Mouse (Mus musculus): Measurements from ENCODE around the gene Setd5. TPM values are rescaled to one million over a fixed set of nuclear protein-coding genes. Genes with fewer than 3 reads are reported as not detected.

Setd5 gene
- total RNA-seq (2021): 100 to 1,000 TPM in 1 of 2 experiments, 10 to 100 TPM in 1; 84.7 to 117 TPM
- long read RNA-seq, experiment 1, partial matches to known transcripts: 10 of 28 reads
- long read RNA-seq, experiment 1, other reads (novel, unspliced or antisense): 16 of 28 reads
- long read RNA-seq, experiment 2, partial matches to known transcripts: 0 of 6 reads
- long read RNA-seq, experiment 2, other reads (novel, unspliced or antisense): 5 of 6 reads

GRCm38 (mm10) chr6:113076686-113077516 is at the start of gene Setd5:
Gene Setd5, plus strand, starts transcription at chr6:113077365.
- DNase-seq: peak; percentile 100

GRCm38 (mm10) chr6:113027446-113027845 is 49.7 kb upstream of the Setd5 start:
- no peak for DNase-seq

GRCm38 (mm10) chr6:113029006-113029405 is 48.2 kb upstream of the Setd5 start:
- no peak for DNase-seq

GRCm38 (mm10) chr6:113030553-113030952 is 46.6 kb upstream of the Setd5 start:
- peak; percentile 15 for DNase-seq

GRCm38 (mm10) chr6:113030970-113031660 is 46.0 kb upstream of the Setd5 start:
- DNase-seq: no peak

GRCm38 (mm10) chr6:113032121-113032520 is 45.0 kb upstream of the Setd5 start:
- DNase-seq: no peak

- DNase-seq: no peak
Observed at GRCm38 (mm10) chr6:113033185-113033584, 44.0 kb upstream of the Setd5 start.

- no peak for DNase-seq
Observed at GRCm38 (mm10) chr6:113034466-113034865, 42.7 kb upstream of the Setd5 start.

GRCm38 (mm10) chr6:113036463-113037175 is 40.5 kb upstream of the Setd5 start:
- DNase-seq: no peak

- DNase-seq: peak; percentile 76
Observed at GRCm38 (mm10) chr6:113037946-113038734, 39.0 kb upstream of the Setd5 start.

GRCm38 (mm10) chr6:113038735-113039058 is 38.5 kb upstream of the Setd5 start:
- DNase-seq: no peak

GRCm38 (mm10) chr6:113040319-113040718 is 36.8 kb upstream of the Setd5 start:
- no peak for DNase-seq

GRCm38 (mm10) chr6:113041215-113041990 is 35.8 kb upstream of the Setd5 start:
- DNase-seq: no peak

- DNase-seq: no peak
Observed at GRCm38 (mm10) chr6:113045575-113045974, 31.6 kb upstream of the Setd5 start.

- peak; percentile 100 for DNase-seq
Observed at GRCm38 (mm10) chr6:113046041-113046975, 30.9 kb upstream of the Setd5 start, which contains the start of gene Thumpd3. Gene Thumpd3, plus strand, starts transcription at chr6:113046225.

GRCm38 (mm10) chr6:113047016-113047746 is 30.0 kb upstream of the Setd5 start:
- no peak for DNase-seq

GRCm38 (mm10) chr6:113048371-113048770 is 28.8 kb upstream of the Setd5 start:
- DNase-seq: no peak

- no peak for DNase-seq
Observed at GRCm38 (mm10) chr6:113049159-113049558, 28.0 kb upstream of the Setd5 start.

GRCm38 (mm10) chr6:113052972-113053371 is 24.2 kb upstream of the Setd5 start:
- DNase-seq: no peak

All from adrenal gland, postnatal 10 days (tissue).